Mouse (Mus musculus) ES-E14 (cell line): ENCODE measurements at regions not wholly inside any gene's neighbourhood (a gene's known extent, or its start where the extent isn't known, plus 50 kb on each side); places are given as distances from the start of the nearest gene placed in this dataset.

Experiments used
- CHD2 ChIP-seq: IDR thresholded peaks from 2 replicates; pipeline ENCODE4 v1.6.1; 2014; ENCODE audit warnings: mild to moderate bottlenecking, low read depth, low read length, inconsistent platforms
- HCFC1 ChIP-seq: IDR thresholded peaks from 2 replicates; pipeline ENCODE4 v1.6.1; 2012; ENCODE audit warnings: low read length, inconsistent platforms, borderline replicate concordance; ENCODE audit not compliant: insufficient read depth
- MAFK ChIP-seq: IDR thresholded peaks from 2 replicates; pipeline ENCODE4 v1.6.1; 2014; ENCODE audit warnings: mild to moderate bottlenecking, low read depth, low read length, inconsistent platforms; ENCODE audit not compliant: insufficient read depth
- ZC3H11A ChIP-seq: IDR thresholded peaks from 2 replicates; pipeline ENCODE4 v1.6.1; 2012; ENCODE audit warnings: low read depth, mild to moderate bottlenecking, inconsistent platforms, low read length, borderline replicate concordance
- ZNF384 ChIP-seq: IDR thresholded peaks from 2 replicates; pipeline ENCODE4 v1.6.1; 2012; ENCODE audit warnings: low read depth, low read length, inconsistent platforms

DNA sequence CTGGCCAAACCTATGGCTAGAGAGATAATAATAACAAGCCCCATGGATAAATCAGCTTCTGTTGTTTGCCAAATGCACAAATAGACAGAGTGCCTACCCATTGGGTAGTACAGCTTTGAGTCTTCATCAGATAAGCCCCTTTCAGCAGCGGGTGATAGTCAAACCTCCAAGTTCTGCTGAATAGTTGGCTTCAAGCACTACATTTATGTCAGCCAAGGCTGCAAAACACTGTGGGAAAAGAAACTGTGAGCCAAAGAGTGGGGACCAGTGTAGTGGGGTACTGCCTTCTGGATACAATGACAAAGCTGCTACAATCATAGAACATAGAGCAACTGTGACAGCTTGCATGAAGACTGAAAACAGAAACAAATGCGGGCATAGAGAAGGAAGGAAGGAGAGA lies 255.4 kb upstream of the Msl3l2 start:
- TF ChIP-seq MAFK (no peak), ZC3H11A (no peak), HCFC1 (no peak), CHD2 (no peak), ZNF384 (no peak)
